Comparison of ENCODE assay signal across 18 mouse cellular contexts in the genomic region with DNA sequence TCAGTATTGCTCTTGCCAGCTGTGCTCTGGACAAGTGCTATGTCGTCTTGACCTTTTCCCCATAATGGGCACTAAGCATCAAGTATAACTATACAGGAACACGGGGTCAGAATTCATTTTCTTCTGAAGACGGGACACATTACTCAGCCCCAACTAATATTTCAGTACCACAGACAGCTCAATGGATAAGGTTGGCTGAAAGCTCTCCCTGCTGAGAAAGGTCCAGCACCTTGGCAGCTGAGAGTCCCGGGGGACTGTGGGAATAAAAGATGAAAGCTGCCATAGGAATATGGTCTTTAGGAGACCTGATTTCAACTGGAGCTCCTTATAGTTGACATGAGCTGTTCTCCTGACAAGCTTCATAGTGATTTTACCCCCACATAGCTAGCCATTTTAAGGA.
DNase-seq lines count a peak whose midpoint lies in the region; ATAC-seq and TF ChIP-seq lines count a peak whose summit lies in the region.
"Had no signal": no experiment of that assay in that cellular context is flagged by ENCODE, and none has a peak within 500 bp of the region (broad histone marks: within the 10 kb centered on the region; RNA-seq: fewer than 3 reads in every experiment).

No protein-coding gene starts in this region.

- no peak for TF ChIP-seq CTCF in MEL (IDR thresholded peaks at IDR 0.05 in 2 of 3, conservative IDR thresholded peaks at IDR 0.05 in 1 of 3; ENCODE audit: control insufficient read depth in 1 of 3, insufficient read depth in 1 of 3, low read depth in 2 of 3, low read length in 3 of 3, poor library complexity in 1 of 3, severe bottlenecking in 1 of 3)
- TF ChIP-seq CTCF in forebrain, postnatal 0 days (IDR thresholded peaks at IDR 0.05; ENCODE audit: low read depth), result no peak

- TF ChIP-seq POLR2A in MEL (IDR thresholded peaks at IDR 0.05; ENCODE audit: control insufficient read depth in 1 of 2, insufficient read depth in 1 of 2, low read depth in 1 of 2, low read length in 2 of 2, poor library complexity in 1 of 2), result no peak

- no peaks in the 10 kb centered on the region for H3K4me1 ChIP-seq in kidney, embryonic 14.5 days (ENCODE audit: control insufficient read depth, insufficient read depth, low read length)
- no peaks in the 10 kb centered on the region for H3K4me1 ChIP-seq in MEL (ENCODE audit: control insufficient read depth in 1 of 2, insufficient read depth in 2 of 2, low read length in 2 of 2)
- no peaks in the 10 kb centered on the region for H3K4me1 ChIP-seq in forebrain, postnatal 0 days (ENCODE audit: insufficient read depth)
- H3K4me1 ChIP-seq: heart, embryonic 13.5 days; hindbrain, embryonic 10.5 days; midbrain, embryonic 12.5 days had no signal

- no peaks in the 10 kb centered on the region for H3K9me3 ChIP-seq in kidney, embryonic 14.5 days (ENCODE audit: control insufficient read depth, low read length)
- H3K9me3 ChIP-seq in MEL (replicated peaks; ENCODE audit: insufficient read depth, low read length), result no peaks in the 10 kb centered on the region
- H3K9me3 ChIP-seq in forebrain, postnatal 0 days (ENCODE audit: low read length), result no peaks in the 10 kb centered on the region
- H3K9me3 ChIP-seq: heart, embryonic 13.5 days; hindbrain, embryonic 10.5 days; midbrain, embryonic 12.5 days had no signal

- no peak overlapping the region for H3K4me3 ChIP-seq in kidney, embryonic 14.5 days (ENCODE audit: low read length)
- H3K4me3 ChIP-seq in MEL (ENCODE audit: control insufficient read depth in 1 of 2, insufficient read depth in 1 of 2, low read depth in 2 of 2, low read length in 2 of 2), result no peak overlapping the region
- H3K4me3 ChIP-seq in forebrain, postnatal 0 days (ENCODE audit: low read depth, low read length), result no peak overlapping the region
- H3K4me3 ChIP-seq: heart, embryonic 13.5 days; hindbrain, embryonic 10.5 days; midbrain, embryonic 12.5 days; myocyte had no signal

- no peak for TF ChIP-seq RAD21 in MEL (IDR thresholded peaks at IDR 0.05; ENCODE audit: low read depth, low read length)

- DNase-seq in cerebellum, postnatal 14 days, result peak; percentile 46 to 57
- DNase-seq in cerebellum, adult 18-20 months, result no peak
- peak; percentile 31 to 41 for DNase-seq in kidney, postnatal 4 days
- DNase-seq in MEL (ENCODE audit: low read depth, low spot score), result peak; percentile 1
- DNase-seq in embryo, embryonic 10.5 days (ENCODE audit: low spot score), result peak; percentile 35
- no peak for DNase-seq in forebrain, postnatal 0 days
- no peak for DNase-seq in right cerebral cortex, adult 18-20 months
- DNase-seq: adrenal gland, adult 2 months; kidney, postnatal 25 days; lung, postnatal 14 days; thymus, postnatal 14 days had no signal

- WGBS in kidney, embryonic 14.5 days, result 50% methylated on average over 4 of the region's 4 CpGs
- 75% methylated on average over 4 of the region's 4 CpGs for WGBS in forebrain, postnatal 0 days

- no peak for ATAC-seq in kidney, embryonic 14.5 days (ENCODE audit: low FRiP score, low TSS enrichment)
- no peak for ATAC-seq in forebrain, postnatal 0 days

- H3K9ac ChIP-seq in kidney, embryonic 14.5 days (ENCODE audit: low read depth, low read length), result no peak overlapping the region
- H3K9ac ChIP-seq in MEL (ENCODE audit: control insufficient read depth, low read depth, low read length, poor library complexity, severe bottlenecking), result no peak overlapping the region
- no peak overlapping the region for H3K9ac ChIP-seq in forebrain, postnatal 0 days
- H3K9ac ChIP-seq: heart, embryonic 13.5 days; liver, embryonic 14.5 days; midbrain, embryonic 12.5 days had no signal

- H3K27me3 ChIP-seq in kidney, embryonic 14.5 days (ENCODE audit: control insufficient read depth, insufficient read depth, low read length), result no peaks in the 10 kb centered on the region
- no peaks in the 10 kb centered on the region for H3K27me3 ChIP-seq in MEL (ENCODE audit: control insufficient read depth in 1 of 2, insufficient read depth in 2 of 2, low read length in 2 of 2)
- H3K27me3 ChIP-seq in forebrain, postnatal 0 days (ENCODE audit: insufficient read depth, low read length), result no peaks in the 10 kb centered on the region
- H3K27me3 ChIP-seq: heart, embryonic 13.5 days; midbrain, embryonic 12.5 days had no signal

- TF ChIP-seq EP300 in MEL (IDR thresholded peaks at IDR 0.05; ENCODE audit: low read depth in 1 of 2, low read length in 2 of 2), result no peak

- H3K27ac ChIP-seq in kidney, embryonic 14.5 days (ENCODE audit: low read depth, low read length), result no peak overlapping the region
- H3K27ac ChIP-seq in MEL (ENCODE audit: control insufficient read depth, low read depth, low read length), result no peak overlapping the region
- H3K27ac ChIP-seq in forebrain, postnatal 0 days (ENCODE audit: low read depth, low read length), result no peak overlapping the region
- H3K27ac ChIP-seq: heart, embryonic 13.5 days; hindbrain, embryonic 10.5 days; liver, embryonic 14.5 days; midbrain, embryonic 12.5 days; stomach, postnatal 0 days had no signal

- H3K79me2 ChIP-seq in MEL (ENCODE audit: control insufficient read depth, insufficient read depth, low read length, poor library complexity), result no peaks in the 10 kb centered on the region

- no peaks in the 10 kb centered on the region for H3K36me3 ChIP-seq in kidney, embryonic 14.5 days (ENCODE audit: control insufficient read depth, insufficient read depth, low read length)
- H3K36me3 ChIP-seq in MEL (ENCODE audit: control insufficient read depth in 1 of 2, insufficient read depth in 2 of 2, low read length in 2 of 2), result no peaks in the 10 kb centered on the region
- H3K36me3 ChIP-seq in forebrain, postnatal 0 days (ENCODE audit: insufficient read depth), result no peaks in the 10 kb centered on the region
- H3K36me3 ChIP-seq: heart, embryonic 13.5 days; hindbrain, embryonic 10.5 days; midbrain, embryonic 12.5 days had no signal

- H3K4me2 ChIP-seq in kidney, embryonic 14.5 days (replicated peaks; ENCODE audit: low read depth, low read length), result no peak overlapping the region
- no peak overlapping the region for H3K4me2 ChIP-seq in forebrain, postnatal 0 days (ENCODE audit: low read depth)
- H3K4me2 ChIP-seq: heart, embryonic 13.5 days; midbrain, embryonic 12.5 days had no signal

TF ChIP-seq in MEL, 35 proteins besides CTCF, POLR2A, EP300 and RAD21:
- no peak for TF ChIP-seq SMC3 (IDR thresholded peaks at IDR 0.05; ENCODE audit: low read depth, low read length)
- no peak for TF ChIP-seq CHD1 (IDR thresholded peaks at IDR 0.05; ENCODE audit: low read depth, low read length)
- no peak for TF ChIP-seq ZKSCAN1 (IDR thresholded peaks at IDR 0.05; ENCODE audit: low read depth, low read length)
- TF ChIP-seq MYB (IDR thresholded peaks at IDR 0.05; ENCODE audit: low read depth, low read length), result no peak
- no peak for TF ChIP-seq ETS1 (IDR thresholded peaks at IDR 0.05; ENCODE audit: low read depth, low read length)
- no peak for TF ChIP-seq MAZ (IDR thresholded peaks at IDR 0.05; ENCODE audit: low read depth, low read length)
- TF ChIP-seq POLR2AphosphoS2 (IDR thresholded peaks at IDR 0.05; ENCODE audit: low read length), result no peak
- no peak for TF ChIP-seq TAL1 (IDR thresholded peaks at IDR 0.05; ENCODE audit: low read length)
- no peak for TF ChIP-seq GATA1 (IDR thresholded peaks at IDR 0.05; ENCODE audit: low read depth, low read length)
- no peak for TF ChIP-seq BHLHE40 (IDR thresholded peaks at IDR 0.05; ENCODE audit: borderline replicate concordance, low read depth, low read length)
- TF ChIP-seq UBTF (IDR thresholded peaks at IDR 0.05; ENCODE audit: borderline replicate concordance, insufficient read depth, low read depth, low read length), result no peak

Comparison
In these comparisons a context has a peak if more than half of its experiments do, and no peak if none do; other contexts are left out.
1. DNase-seq: peak in cerebellum, postnatal 14 days (2 of 2), kidney, postnatal 4 days (2 of 2), MEL (single experiment) and embryo, embryonic 10.5 days (single experiment); none in cerebellum, adult 18-20 months (0 of 2), forebrain, postnatal 0 days (single experiment) and right cerebral cortex, adult 18-20 months (single experiment).